Mouse (Mus musculus): ENCODE measurements around the gene Treml4. TPM values are rescaled to one million over a fixed set of nuclear protein-coding genes. Genes with fewer than 3 reads are reported as not detected.

Gene Treml4
- polyA plus RNA-seq, 1 experiment from 2014 or later, result 0.23 TPM

GRCm38 (mm10) chr17:48250631-48251030, 13.5 kb upstream of the Treml4 start:
- H3K4me3 ChIP-seq, result no peak overlapping the region
- H3K27me3 ChIP-seq, result no peaks in the 10 kb centered on the region
- no peak overlapping the region for H3K27ac ChIP-seq
- no peaks in the 10 kb centered on the region for H3K4me1 ChIP-seq (replicated peaks)
- H3K4me2 ChIP-seq, result no peak overlapping the region
- H3K36me3 ChIP-seq, result no peaks in the 10 kb centered on the region
- no peak overlapping the region for H3K9ac ChIP-seq
- no peak for ATAC-seq (replicated peaks; ENCODE audit: insufficient number of reproducible peaks, insufficient read depth, low FRiP score, low read depth)
- 83% methylated on average over 7 of the region's 7 CpGs for WGBS
- H3K9me3 ChIP-seq (replicated peaks), result no peaks in the 10 kb centered on the region

GRCm38 (mm10) chr17:48256575-48256974, 7.5 kb upstream of the Treml4 start:
- Histone ChIP-seq H3K9me3 (replicated peaks) (peaks cover 10% of the 10 kb centered on the region; the same call in 1 of the 2 replicates), H3K27me3 (no peaks in the 10 kb centered on the region), H3K9ac (no peak overlapping the region), H3K27ac (no peak overlapping the region), H3K4me1 (replicated peaks) (no peaks in the 10 kb centered on the region), H3K4me2 (no peak overlapping the region), H3K4me3 (no peak overlapping the region), H3K36me3 (no peaks in the 10 kb centered on the region)
- no peak for ATAC-seq (replicated peaks; ENCODE audit: insufficient number of reproducible peaks, insufficient read depth, low FRiP score, low read depth)

GRCm38 (mm10) chr17:48261868-48262267, 2.2 kb upstream of the Treml4 start:
- no peak overlapping the region for H3K9ac ChIP-seq
- H3K27me3 ChIP-seq, result no peaks in the 10 kb centered on the region
- no peak for ATAC-seq (replicated peaks; ENCODE audit: insufficient number of reproducible peaks, insufficient read depth, low FRiP score, low read depth)
- WGBS, result 59% methylated on average over 2 of the region's 2 CpGs
- peaks cover 10% of the 10 kb centered on the region; the same call in 1 of the 2 replicates for H3K9me3 ChIP-seq (replicated peaks)
- H3K36me3 ChIP-seq, result no peaks in the 10 kb centered on the region
- no peaks in the 10 kb centered on the region for H3K4me1 ChIP-seq (replicated peaks)
- no peak overlapping the region for H3K4me2 ChIP-seq
- H3K27ac ChIP-seq, result no peak overlapping the region
- H3K4me3 ChIP-seq, result no peak overlapping the region

DNA sequence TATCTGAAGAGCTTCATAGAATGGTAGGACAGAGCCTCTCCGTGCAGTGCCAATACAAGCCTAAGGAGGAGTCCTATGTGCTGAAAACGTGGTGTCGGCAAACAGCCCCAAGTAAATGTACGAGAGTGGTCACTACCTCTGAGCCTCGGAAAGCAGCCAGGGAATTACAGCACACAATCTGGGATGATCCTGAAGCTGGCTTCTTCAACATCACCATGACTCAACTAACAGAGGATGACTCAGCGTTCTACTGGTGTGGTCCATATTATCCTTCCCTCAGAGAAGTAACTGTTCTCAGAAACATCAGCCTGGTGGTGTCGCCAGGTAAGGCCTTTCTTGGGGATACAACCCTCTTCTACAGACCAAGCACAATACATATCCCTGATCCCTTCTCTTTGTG, 567 bp downstream of the Treml4 start:
- no peaks in the 10 kb centered on the region for H3K27me3 ChIP-seq
- no peak overlapping the region for H3K27ac ChIP-seq
- no peaks in the 10 kb centered on the region for H3K4me1 ChIP-seq (replicated peaks)
- ATAC-seq (replicated peaks; ENCODE audit: insufficient number of reproducible peaks, insufficient read depth, low FRiP score, low read depth), result no peak; the same call in 1 of the 2 replicates
- H3K36me3 ChIP-seq, result no peaks in the 10 kb centered on the region
- 81% methylated on average over 7 of the region's 7 CpGs for WGBS
- no peak overlapping the region for H3K4me3 ChIP-seq
- peaks cover 2% of the 10 kb centered on the region; the same call in 1 of the 2 replicates for H3K9me3 ChIP-seq (replicated peaks)
- H3K4me2 ChIP-seq, result no peak overlapping the region
- H3K9ac ChIP-seq, result no peak overlapping the region

DNA sequence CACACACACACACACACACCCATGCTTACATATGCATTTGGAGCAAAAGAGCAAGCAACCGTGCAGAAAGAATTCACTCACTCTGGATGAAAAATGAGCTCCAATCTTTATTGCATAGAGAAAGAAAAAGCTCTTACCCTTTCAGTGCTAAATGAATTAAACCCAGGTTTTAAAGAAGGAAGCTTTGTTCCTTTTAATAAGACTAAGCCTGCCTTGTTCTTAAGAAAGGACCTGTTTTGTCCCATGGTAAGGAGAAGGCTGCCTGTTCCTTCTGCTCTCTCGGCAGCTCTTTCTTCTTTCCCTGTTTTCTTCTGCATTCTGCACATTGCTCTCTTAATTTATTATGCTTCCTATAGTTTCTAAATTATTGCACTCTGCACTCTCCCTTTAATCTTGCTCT, 2.0 kb downstream of the Treml4 start:
- H3K4me1 ChIP-seq (replicated peaks), result no peaks in the 10 kb centered on the region

GRCm38 (mm10) chr17:48266610-48267304, 2.7 kb downstream of the Treml4 start:
- ATAC-seq (replicated peaks; ENCODE audit: insufficient number of reproducible peaks, insufficient read depth, low FRiP score, low read depth), result no peak
- Histone ChIP-seq H3K27me3 (no peaks in the 10 kb centered on the region), H3K27ac (no peak overlapping the region), H3K4me2 (no peak overlapping the region), H3K36me3 (no peaks in the 10 kb centered on the region), H3K4me3 (no peak overlapping the region), H3K9ac (no peak overlapping the region), H3K4me1 (replicated peaks) (no peaks in the 10 kb centered on the region), H3K9me3 (replicated peaks) (no peaks in the 10 kb centered on the region)
- 35% methylated on average over 2 of the region's 2 CpGs for WGBS

More for the DNA sequence above, 2.0 kb downstream of the Treml4 start:
- H3K27me3 ChIP-seq, result no peaks in the 10 kb centered on the region
- H3K9me3 ChIP-seq (replicated peaks), result no peaks in the 10 kb centered on the region
- no peaks in the 10 kb centered on the region for H3K36me3 ChIP-seq
- H3K4me2 ChIP-seq, result no peak overlapping the region
- H3K27ac ChIP-seq, result no peak overlapping the region
- no peak overlapping the region for H3K9ac ChIP-seq
- no peak for ATAC-seq (replicated peaks; ENCODE audit: insufficient number of reproducible peaks, insufficient read depth, low FRiP score, low read depth)
- H3K4me3 ChIP-seq, result no peak overlapping the region
- WGBS, result 53% methylated on average over 2 of the region's 2 CpGs

DNA sequence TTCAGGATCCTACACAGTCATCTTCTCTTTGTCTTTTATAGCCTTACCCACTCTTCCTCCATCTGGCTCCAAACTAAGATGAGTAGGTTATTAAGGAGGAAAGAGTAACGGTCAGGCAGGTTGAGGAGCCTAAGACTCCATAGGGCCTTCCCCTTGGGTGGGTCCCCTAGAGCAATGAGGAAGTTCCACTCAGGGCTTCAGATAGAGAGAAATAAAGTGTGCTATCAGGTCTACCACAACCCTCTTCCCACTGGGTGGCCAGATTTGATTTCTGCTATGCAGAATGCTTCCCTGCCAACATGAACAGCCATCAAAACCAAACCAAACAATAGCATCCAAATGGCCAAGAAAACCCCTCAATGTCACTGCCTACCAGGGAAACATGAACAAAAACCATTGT, 3.5 kb downstream of the Treml4 start:
- no peaks in the 10 kb centered on the region for H3K9me3 ChIP-seq (replicated peaks)
- no peak overlapping the region for H3K4me3 ChIP-seq
- no peaks in the 10 kb centered on the region for H3K36me3 ChIP-seq
- ATAC-seq (replicated peaks; ENCODE audit: insufficient number of reproducible peaks, insufficient read depth, low FRiP score, low read depth), result no peak
- no peaks in the 10 kb centered on the region for H3K4me1 ChIP-seq (replicated peaks)
- 100% methylated on average over 1 of the region's 1 CpGs for WGBS
- H3K9ac ChIP-seq, result no peak overlapping the region
- H3K4me2 ChIP-seq, result no peak overlapping the region
- no peak overlapping the region for H3K27ac ChIP-seq
- no peaks in the 10 kb centered on the region for H3K27me3 ChIP-seq

GRCm38 (mm10) chr17:48268276-48268675, 4.2 kb downstream of the Treml4 start:
- Histone ChIP-seq H3K4me2 (no peak overlapping the region), H3K4me1 (replicated peaks) (no peaks in the 10 kb centered on the region), H3K9me3 (replicated peaks) (no peaks in the 10 kb centered on the region), H3K9ac (no peak overlapping the region), H3K27ac (no peak overlapping the region), H3K36me3 (no peaks in the 10 kb centered on the region), H3K4me3 (no peak overlapping the region), H3K27me3 (no peaks in the 10 kb centered on the region)
- no peak for ATAC-seq (replicated peaks; ENCODE audit: insufficient number of reproducible peaks, insufficient read depth, low FRiP score, low read depth)

DNA sequence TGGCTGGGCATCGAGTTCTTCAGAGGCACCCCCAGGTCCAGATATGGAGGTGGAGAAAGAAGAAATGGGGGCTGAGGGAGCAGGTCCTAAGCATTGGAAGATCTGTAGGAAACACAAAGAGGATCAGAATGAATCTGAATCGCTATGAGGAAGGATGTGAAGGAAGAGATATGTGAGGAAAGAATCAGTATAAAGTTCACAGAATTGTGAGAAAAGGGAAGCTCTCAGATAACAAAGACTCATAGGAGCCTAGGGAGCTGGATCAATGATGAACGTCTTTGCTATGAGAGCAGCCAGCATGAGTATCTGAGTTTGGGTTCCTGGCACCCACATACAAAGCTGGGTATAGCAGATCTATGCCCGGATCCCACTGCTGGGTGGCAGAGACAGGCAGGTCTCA, 5.7 kb downstream of the Treml4 start:
- no peaks in the 10 kb centered on the region for H3K4me1 ChIP-seq (replicated peaks)
- no peak overlapping the region for H3K9ac ChIP-seq
- no peaks in the 10 kb centered on the region for H3K9me3 ChIP-seq (replicated peaks)
- H3K4me3 ChIP-seq, result no peak overlapping the region
- 64% methylated on average over 4 of the region's 4 CpGs for WGBS
- ATAC-seq (replicated peaks; ENCODE audit: insufficient number of reproducible peaks, insufficient read depth, low FRiP score, low read depth), result no peak
- H3K4me2 ChIP-seq, result no peak overlapping the region
- H3K27me3 ChIP-seq, result no peaks in the 10 kb centered on the region
- H3K27ac ChIP-seq, result no peak overlapping the region
- H3K36me3 ChIP-seq, result no peaks in the 10 kb centered on the region

DNA sequence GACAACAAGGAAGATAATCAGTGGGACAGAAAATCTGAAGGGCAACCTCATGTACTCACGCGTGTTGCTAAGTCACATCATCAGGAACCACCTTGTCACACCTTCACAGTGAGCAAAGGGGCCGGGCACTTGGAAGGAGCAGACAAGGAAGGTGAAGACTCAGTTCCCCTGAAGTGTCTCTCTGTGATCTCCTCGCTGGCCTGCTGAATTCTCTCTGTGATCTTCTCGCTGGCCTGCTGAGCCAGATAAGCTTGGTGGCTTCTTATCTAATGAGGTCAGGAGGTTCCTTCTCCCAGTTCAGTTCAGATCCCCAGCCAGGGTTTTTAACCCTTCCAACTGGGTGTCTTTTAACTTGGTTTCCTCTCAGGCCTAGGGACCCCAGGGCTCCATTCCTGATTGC, 8.1 kb downstream of the Treml4 start:
- H3K27me3 ChIP-seq, result no peaks in the 10 kb centered on the region
- no peaks in the 10 kb centered on the region for H3K36me3 ChIP-seq
- H3K27ac ChIP-seq, result no peak overlapping the region
- WGBS, result 40% methylated on average over 5 of the region's 5 CpGs
- no peak overlapping the region for H3K4me2 ChIP-seq
- no peak overlapping the region for H3K4me3 ChIP-seq
- no peak overlapping the region for H3K9ac ChIP-seq
- H3K9me3 ChIP-seq (replicated peaks), result no peaks in the 10 kb centered on the region
- no peak for ATAC-seq (replicated peaks; ENCODE audit: insufficient number of reproducible peaks, insufficient read depth, low FRiP score, low read depth)
- H3K4me1 ChIP-seq (replicated peaks), result no peaks in the 10 kb centered on the region

- no peaks in the 10 kb centered on the region for H3K9me3 ChIP-seq (replicated peaks)
- 76% methylated on average over 4 of the region's 4 CpGs for WGBS
- no peak overlapping the region for H3K4me2 ChIP-seq
- H3K4me3 ChIP-seq, result no peak overlapping the region
- no peak overlapping the region for H3K9ac ChIP-seq
- H3K4me1 ChIP-seq (replicated peaks), result no peaks in the 10 kb centered on the region
- H3K27me3 ChIP-seq, result no peaks in the 10 kb centered on the region
- no peak for ATAC-seq (replicated peaks; ENCODE audit: insufficient number of reproducible peaks, insufficient read depth, low FRiP score, low read depth)
- no peak overlapping the region for H3K27ac ChIP-seq
- no peaks in the 10 kb centered on the region for H3K36me3 ChIP-seq
Measured at GRCm38 (mm10) chr17:48272598-48272997, 8.5 kb downstream of the Treml4 start.

DNA sequence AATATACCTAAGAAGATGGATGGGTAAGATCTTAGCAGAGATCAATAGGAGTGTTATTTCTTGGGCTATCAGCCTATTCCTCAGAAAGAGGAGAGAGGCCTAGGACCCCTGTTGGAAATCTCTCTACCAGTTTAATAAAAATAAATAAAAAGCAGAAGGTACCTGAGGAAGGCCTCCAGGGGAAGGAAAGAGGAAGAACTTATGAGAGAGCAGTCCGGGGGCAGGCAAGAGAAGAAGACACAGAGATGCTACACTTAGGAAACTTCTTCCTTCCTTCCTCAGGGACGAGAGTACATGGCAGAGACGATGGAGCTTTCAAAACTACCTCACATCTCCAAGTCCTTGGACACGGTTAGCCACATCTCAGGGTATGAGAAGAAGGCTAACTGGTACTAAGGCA, 10.0 kb downstream of the Treml4 start:
- no peaks in the 10 kb centered on the region for H3K36me3 ChIP-seq
- WGBS, result 71% methylated on average over 4 of the region's 4 CpGs
- H3K27ac ChIP-seq, result no peak overlapping the region
- H3K4me1 ChIP-seq (replicated peaks), result no peaks in the 10 kb centered on the region
- no peak for ATAC-seq (replicated peaks; ENCODE audit: insufficient number of reproducible peaks, insufficient read depth, low FRiP score, low read depth)
- no peaks in the 10 kb centered on the region for H3K27me3 ChIP-seq
- H3K9me3 ChIP-seq (replicated peaks), result no peaks in the 10 kb centered on the region
- H3K4me3 ChIP-seq, result no peak overlapping the region
- no peak overlapping the region for H3K9ac ChIP-seq
- H3K4me2 ChIP-seq, result no peak overlapping the region

Measured in heart, embryonic 15.5 days (tissue).